Mouse (Mus musculus): Measurements from ENCODE around the gene Fam89b.
"Not testable (repeated sequence)": the region's sequence is repeated elsewhere in the genome, so short reads cannot be mapped to it uniquely, and the experiment has no call there.

The Fam89b gene

GRCm38 (mm10) chr19:5692086-5692912, 37.2 kb downstream of the Fam89b start:
- H3K27me3 ChIP-seq (ENCODE audit: insufficient read depth, low read length) = peaks cover 16% of the 10 kb centered on the region
- no peak for TF ChIP-seq POU5F1 (IDR thresholded peaks at IDR 0.05; ENCODE audit: borderline replicate concordance, low read length)
- TF ChIP-seq CTCF (conservative IDR thresholded peaks at IDR 0.05; ENCODE audit: low read length) = no peak
- no peak for TF ChIP-seq NANOG (IDR thresholded peaks at IDR 0.05; ENCODE audit: borderline replicate concordance, low read length)
- H3K4me3 ChIP-seq (replicated peaks; ENCODE audit: low read length) = no peak overlapping the region
- no peaks in the 10 kb centered on the region for H3K9me3 ChIP-seq (ENCODE audit: low read length)
- H3K36me3 ChIP-seq (ENCODE audit: insufficient read depth, low read length) = peaks cover 52% of the 10 kb centered on the region
- H3K4me1 ChIP-seq (replicated peaks; ENCODE audit: low read depth, low read length) = peaks cover 69% of the 10 kb centered on the region

GRCm38 (mm10) chr19:5691601-5692000, 37.9 kb downstream of the Fam89b start:
- peaks cover 70% of the 10 kb centered on the region for H3K4me1 ChIP-seq (replicated peaks; ENCODE audit: low read depth, low read length)
- no peak for TF ChIP-seq CTCF (conservative IDR thresholded peaks at IDR 0.05; ENCODE audit: low read length)
- no peak for TF ChIP-seq POU5F1 (IDR thresholded peaks at IDR 0.05; ENCODE audit: borderline replicate concordance, low read length)
- no peak for TF ChIP-seq NANOG (IDR thresholded peaks at IDR 0.05; ENCODE audit: borderline replicate concordance, low read length)
- no peak overlapping the region for H3K4me3 ChIP-seq (replicated peaks; ENCODE audit: low read length)
- peaks cover 55% of the 10 kb centered on the region for H3K36me3 ChIP-seq (ENCODE audit: insufficient read depth, low read length)
- no peaks in the 10 kb centered on the region for H3K9me3 ChIP-seq (ENCODE audit: low read length)
- peaks cover 16% of the 10 kb centered on the region for H3K27me3 ChIP-seq (ENCODE audit: insufficient read depth, low read length)

GRCm38 (mm10) chr19:5690343-5690735, 39.1 kb downstream of the Fam89b start:
- H3K27me3 ChIP-seq (ENCODE audit: insufficient read depth, low read length) = peaks cover 11% of the 10 kb centered on the region
- H3K4me1 ChIP-seq (replicated peaks; ENCODE audit: low read depth, low read length) = peaks cover 72% of the 10 kb centered on the region
- no peaks in the 10 kb centered on the region for H3K9me3 ChIP-seq (ENCODE audit: low read length)
- H3K4me3 ChIP-seq (replicated peaks; ENCODE audit: low read length) = peak overlapping the region; percentile 96
- H3K36me3 ChIP-seq (ENCODE audit: insufficient read depth, low read length) = peaks cover 66% of the 10 kb centered on the region
- TF ChIP-seq POU5F1 (IDR thresholded peaks at IDR 0.05; ENCODE audit: borderline replicate concordance, low read length) = no peak
- TF ChIP-seq NANOG (IDR thresholded peaks at IDR 0.05; ENCODE audit: borderline replicate concordance, low read length) = no peak
- TF ChIP-seq CTCF (conservative IDR thresholded peaks at IDR 0.05; ENCODE audit: low read length) = no peak

GRCm38 (mm10) chr19:5689565-5690342, 39.7 kb downstream of the Fam89b start:
- peaks cover 5% of the 10 kb centered on the region for H3K27me3 ChIP-seq (ENCODE audit: insufficient read depth, low read length)
- H3K4me3 ChIP-seq (replicated peaks; ENCODE audit: low read length) = peak overlapping the region; percentile 96
- H3K9me3 ChIP-seq (ENCODE audit: low read length) = no peaks in the 10 kb centered on the region
- TF ChIP-seq NANOG (IDR thresholded peaks at IDR 0.05; ENCODE audit: borderline replicate concordance, low read length) = no peak
- TF ChIP-seq POU5F1 (IDR thresholded peaks at IDR 0.05; ENCODE audit: borderline replicate concordance, low read length) = no peak
- no peak for TF ChIP-seq CTCF (conservative IDR thresholded peaks at IDR 0.05; ENCODE audit: low read length)
- H3K4me1 ChIP-seq (replicated peaks; ENCODE audit: low read depth, low read length) = peaks cover 73% of the 10 kb centered on the region
- H3K36me3 ChIP-seq (ENCODE audit: insufficient read depth, low read length) = peaks cover 66% of the 10 kb centered on the region

- Histone ChIP-seq H3K9me3 (ENCODE audit: low read length) (no peaks in the 10 kb centered on the region), H3K4me3 (replicated peaks; ENCODE audit: low read length) (peak overlapping the region; percentile 96), H3K36me3 (ENCODE audit: insufficient read depth, low read length) (peaks cover 68% of the 10 kb centered on the region), H3K4me1 (replicated peaks; ENCODE audit: low read depth, low read length) (peaks cover 79% of the 10 kb centered on the region), H3K27me3 (ENCODE audit: insufficient read depth, low read length) (no peaks in the 10 kb centered on the region)
- no peak for TF ChIP-seq NANOG (IDR thresholded peaks at IDR 0.05; ENCODE audit: borderline replicate concordance, low read length)
- no peak for TF ChIP-seq POU5F1 (IDR thresholded peaks at IDR 0.05; ENCODE audit: borderline replicate concordance, low read length)
- no peak for TF ChIP-seq CTCF (conservative IDR thresholded peaks at IDR 0.05; ENCODE audit: low read length)
These were observed 40.4 kb downstream of the Fam89b start for GRCm38 (mm10) chr19:5689088-5689428.

GRCm38 (mm10) chr19:5688200-5689087, 41.0 kb downstream of the Fam89b start, which contains the start of the genes Map3k11 and Pcnx3:
Gene Map3k11 (plus strand): TSS chr19:5688742.
Gene Pcnx3 (minus strand): TSS chr19:5688908.
- Histone ChIP-seq H3K4me1 (replicated peaks; ENCODE audit: low read depth, low read length) (peaks cover 77% of the 10 kb centered on the region), H3K27me3 (ENCODE audit: insufficient read depth, low read length) (no peaks in the 10 kb centered on the region), H3K4me3 (replicated peaks; ENCODE audit: low read length) (peak within 1 kb of the TSS; percentile 96), H3K9me3 (ENCODE audit: low read length) (no peaks in the 10 kb centered on the region), H3K36me3 (ENCODE audit: insufficient read depth, low read length) (peaks cover 68% of the 10 kb centered on the region)
- no peak for TF ChIP-seq NANOG (IDR thresholded peaks at IDR 0.05; ENCODE audit: borderline replicate concordance, low read length)
- no peak for TF ChIP-seq CTCF (conservative IDR thresholded peaks at IDR 0.05; ENCODE audit: low read length)
- TF ChIP-seq POU5F1 (IDR thresholded peaks at IDR 0.05; ENCODE audit: borderline replicate concordance, low read length) = no peak

GRCm38 (mm10) chr19:5687738-5688137, 41.7 kb downstream of the Fam89b start:
- Histone ChIP-seq H3K4me3 (replicated peaks; ENCODE audit: low read length) (peak overlapping the region; percentile 96), H3K4me1 (replicated peaks; ENCODE audit: low read depth, low read length) (peaks cover 70% of the 10 kb centered on the region), H3K9me3 (ENCODE audit: low read length) (no peaks in the 10 kb centered on the region), H3K36me3 (ENCODE audit: insufficient read depth, low read length) (peaks cover 68% of the 10 kb centered on the region), H3K27me3 (ENCODE audit: insufficient read depth, low read length) (no peaks in the 10 kb centered on the region)
- TF ChIP-seq NANOG (IDR thresholded peaks at IDR 0.05; ENCODE audit: borderline replicate concordance, low read length) (no peak), POU5F1 (IDR thresholded peaks at IDR 0.05; ENCODE audit: borderline replicate concordance, low read length) (no peak), CTCF (conservative IDR thresholded peaks at IDR 0.05; ENCODE audit: low read length) (no peak)

GRCm38 (mm10) chr19:5686954-5687353, 42.5 kb downstream of the Fam89b start:
- H3K27me3 ChIP-seq (ENCODE audit: insufficient read depth, low read length); H3K9me3 ChIP-seq (ENCODE audit: low read length): not testable (repeated sequence)
- Histone ChIP-seq H3K4me3 (replicated peaks; ENCODE audit: low read length) (peak overlapping the region; percentile 96; the same call in 1 of the 2 replicates), H3K4me1 (replicated peaks; ENCODE audit: low read depth, low read length) (peaks cover 63% of the 10 kb centered on the region), H3K36me3 (ENCODE audit: insufficient read depth, low read length) (peaks cover 71% of the 10 kb centered on the region)

Data from E14TG2a.4 (cell line).